Mouse (Mus musculus) skeletal muscle tissue, adult 2 months (tissue): ENCODE measurements around the gene Spats2.
"Not testable (repeated sequence)": the region's sequence is repeated elsewhere in the genome, so short reads cannot be mapped to it uniquely, and the experiment has no call there.

ENCODE experiments used
- DNase-seq: peaks from one replicate; pipeline ENCODE4 v3.0.0-alpha.2; 2012; ENCODE audit warnings: low read depth, low spot score

Gene Spats2

DNA sequence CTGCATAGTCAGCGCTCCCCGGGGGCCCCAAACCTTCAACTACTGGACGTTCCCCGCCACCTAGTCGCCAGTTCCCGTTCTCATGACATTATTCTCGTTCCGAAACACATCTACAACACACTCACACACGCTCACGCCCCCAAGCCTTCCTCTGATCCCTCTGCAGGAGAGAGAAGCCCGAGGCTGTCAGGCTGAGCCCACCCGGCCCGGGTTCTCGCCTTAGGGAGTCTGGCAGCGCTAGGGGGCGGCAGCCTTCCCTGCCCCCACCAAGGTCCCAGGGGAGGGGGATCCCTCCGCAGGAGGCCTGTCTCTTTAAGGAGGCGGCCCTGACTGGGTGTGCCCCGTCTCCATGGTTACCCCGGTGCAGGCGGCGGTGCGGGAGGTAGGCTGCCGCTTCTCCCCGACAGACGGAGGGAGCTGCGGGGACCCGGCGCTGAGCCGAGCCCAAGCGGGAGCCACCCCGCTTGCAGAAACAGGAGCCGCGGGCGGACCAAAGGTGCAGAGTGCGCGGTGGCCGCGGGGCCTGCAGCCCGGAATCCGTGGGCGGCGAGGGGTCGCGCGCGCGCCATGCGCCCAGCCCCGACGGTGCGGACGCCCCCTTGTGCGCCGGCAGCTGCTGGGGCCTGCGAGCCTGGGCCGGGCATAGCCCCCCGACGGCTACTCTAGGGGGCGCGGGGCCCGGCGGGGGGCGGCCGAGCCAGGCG lies 98.6 kb downstream of the Spats2 start, which contains the start of gene Kcnh3:
TSS of gene Kcnh3 (plus strand) at position 654 of the 704 bp plus-strand sequence.
- DNase-seq = no peak

GRCm38 (mm10) chr15:99225081-99225810 lies 99.5 kb downstream of the Spats2 start:
- no peak for DNase-seq

GRCm38 (mm10) chr15:99226090-99226489 lies 100.4 kb downstream of the Spats2 start:
- no peak for DNase-seq

GRCm38 (mm10) chr15:99231998-99232397 lies 106.3 kb downstream of the Spats2 start:
- DNase-seq = no peak

- no peak for DNase-seq
These were observed 108.0 kb downstream of the Spats2 start for GRCm38 (mm10) chr15:99233719-99234118.

GRCm38 (mm10) chr15:99234326-99235010 lies 108.8 kb downstream of the Spats2 start:
- DNase-seq = no peak

DNA sequence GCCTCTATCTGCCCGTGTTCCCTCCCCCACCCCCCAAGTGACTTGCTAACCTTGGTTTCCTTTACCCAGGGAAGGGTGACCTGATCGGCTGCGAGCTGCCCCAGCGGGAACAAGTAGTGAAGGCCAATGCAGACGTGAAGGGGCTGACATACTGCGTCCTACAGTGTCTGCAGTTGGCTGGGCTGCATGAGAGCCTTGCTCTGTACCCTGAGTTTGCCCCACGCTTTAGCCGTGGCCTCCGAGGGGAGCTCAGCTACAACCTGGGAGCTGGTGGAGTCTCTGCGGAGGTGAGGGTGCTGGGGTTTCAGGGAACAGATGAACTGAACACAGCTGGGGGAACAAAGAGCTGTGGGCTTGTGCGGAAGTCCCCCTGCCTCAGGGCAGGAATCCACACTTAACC lies 112.3 kb downstream of the Spats2 start:
- no peak for DNase-seq

DNA sequence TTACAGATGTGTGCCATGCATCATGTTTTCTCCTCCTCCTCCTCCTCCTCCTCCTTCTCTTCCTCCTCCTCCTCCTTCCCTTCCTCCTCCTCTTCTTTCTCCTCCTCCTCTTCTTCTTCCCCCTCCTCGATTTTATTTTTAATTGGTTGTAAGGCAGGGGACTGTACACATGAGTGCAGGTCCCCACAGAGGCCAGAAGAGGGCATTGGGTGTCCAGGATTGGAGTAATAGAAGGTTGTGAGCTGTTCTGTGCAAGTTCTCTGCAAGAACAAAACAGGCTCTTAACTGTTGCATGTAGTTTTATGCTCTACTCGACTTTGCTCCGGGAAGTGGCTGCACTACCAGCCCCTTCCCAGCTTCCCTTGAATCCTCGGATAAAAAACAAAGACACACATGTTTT lies 114.4 kb downstream of the Spats2 start:
- DNase-seq = no peak

GRCm38 (mm10) chr15:99241249-99241648 lies 115.5 kb downstream of the Spats2 start:
- DNase-seq = no peak

DNA sequence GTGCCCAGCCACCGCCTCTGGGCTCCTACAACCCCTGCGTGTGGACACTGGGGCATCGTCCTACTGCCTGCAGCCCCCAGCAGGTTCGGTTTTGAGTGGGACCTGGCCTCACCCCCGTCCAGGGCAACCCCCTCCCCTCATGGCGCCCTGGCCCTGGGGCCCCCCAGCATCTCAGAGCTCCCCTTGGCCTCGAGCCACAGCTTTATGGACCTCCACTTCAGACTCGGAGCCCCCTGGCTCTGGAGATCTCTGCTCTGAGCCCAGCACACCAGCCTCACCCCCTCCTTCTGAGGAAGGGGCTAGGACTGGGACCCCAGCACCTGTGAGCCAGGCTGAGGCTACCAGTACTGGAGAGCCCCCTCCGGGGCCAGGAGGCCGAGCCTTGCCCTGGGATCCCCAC lies 116.3 kb downstream of the Spats2 start:
- DNase-seq = no peak

GRCm38 (mm10) chr15:99246736-99247135 lies 121.0 kb downstream of the Spats2 start:
- DNase-seq = not testable (repeated sequence)

- peak; percentile 71 for DNase-seq
These were observed 123.3 kb downstream of the Spats2 start for GRCm38 (mm10) chr15:99248972-99249371.

DNA sequence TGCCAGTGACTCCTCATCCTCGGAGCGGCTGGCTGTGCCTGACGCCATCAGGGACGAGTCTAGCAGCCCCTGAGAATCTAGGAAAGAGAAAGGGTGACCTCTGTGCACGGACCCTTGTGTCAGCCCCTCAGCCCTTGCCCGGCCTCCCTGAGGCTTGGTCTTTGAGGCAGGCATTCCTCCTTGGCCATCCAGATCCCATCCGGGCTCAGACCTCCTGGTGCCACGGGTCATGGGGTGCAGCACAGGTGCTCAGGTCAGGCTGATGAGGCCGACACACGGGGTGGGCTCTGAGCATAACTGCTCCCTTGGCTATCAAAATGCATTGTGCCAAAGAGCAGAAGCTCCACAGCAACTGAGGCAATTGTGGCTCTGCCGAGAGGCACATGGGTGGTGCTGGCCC lies 124.2 kb downstream of the Spats2 start:
- no peak for DNase-seq

GRCm38 (mm10) chr15:99251111-99251510 lies 125.4 kb downstream of the Spats2 start:
- DNase-seq = not testable (repeated sequence)

GRCm38 (mm10) chr15:99251626-99252380 lies 126.1 kb downstream of the Spats2 start, which contains the start of gene Mcrs1:
Mcrs1 (minus strand) TSS chr15:99251961.
- DNase-seq = peak; percentile 99

DNA sequence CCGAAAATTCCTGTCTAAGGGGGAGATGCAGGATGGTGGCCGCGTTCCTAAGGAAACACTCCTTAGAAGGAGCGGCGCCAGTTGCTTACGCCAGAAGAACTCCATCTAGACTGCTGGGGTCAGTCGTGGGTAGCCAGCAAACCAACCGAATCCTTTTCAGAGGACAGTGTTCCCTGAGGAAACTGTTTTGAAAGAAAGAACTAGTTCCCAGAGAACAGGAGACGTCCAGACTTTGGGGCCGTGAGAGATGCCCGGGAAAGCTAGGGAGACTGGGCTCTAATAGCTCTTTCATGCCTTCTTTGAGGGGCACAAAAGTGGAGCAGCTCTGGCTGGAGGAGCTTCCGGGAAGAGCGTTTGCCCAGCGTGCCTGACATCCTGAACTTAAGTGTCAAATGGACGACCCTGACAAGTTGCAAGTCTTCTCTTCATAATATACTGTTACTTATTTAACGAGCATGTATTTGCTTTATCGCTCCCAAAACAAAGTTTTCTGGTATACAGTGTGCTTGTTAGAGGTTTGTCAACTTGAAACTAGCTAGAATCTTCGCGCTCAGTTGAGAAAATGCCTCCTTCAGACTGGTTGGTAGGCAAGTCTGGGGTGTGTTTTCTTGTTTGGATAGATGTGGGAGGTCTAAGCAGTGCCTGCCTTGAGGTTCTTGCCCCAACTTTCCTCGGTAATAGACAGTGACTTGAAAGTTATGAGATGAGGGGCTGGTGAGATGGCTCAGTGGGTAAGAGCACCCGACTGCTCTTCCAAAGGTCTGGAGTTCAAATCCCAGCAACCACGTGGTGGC lies 126.9 kb downstream of the Spats2 start:
- DNase-seq = no peak

- not testable (repeated sequence) for DNase-seq
These were observed 127.4 kb downstream of the Spats2 start for GRCm38 (mm10) chr15:99253175-99253479.

GRCm38 (mm10) chr15:99253772-99254171 lies 128.1 kb downstream of the Spats2 start:
- DNase-seq = no peak

DNA sequence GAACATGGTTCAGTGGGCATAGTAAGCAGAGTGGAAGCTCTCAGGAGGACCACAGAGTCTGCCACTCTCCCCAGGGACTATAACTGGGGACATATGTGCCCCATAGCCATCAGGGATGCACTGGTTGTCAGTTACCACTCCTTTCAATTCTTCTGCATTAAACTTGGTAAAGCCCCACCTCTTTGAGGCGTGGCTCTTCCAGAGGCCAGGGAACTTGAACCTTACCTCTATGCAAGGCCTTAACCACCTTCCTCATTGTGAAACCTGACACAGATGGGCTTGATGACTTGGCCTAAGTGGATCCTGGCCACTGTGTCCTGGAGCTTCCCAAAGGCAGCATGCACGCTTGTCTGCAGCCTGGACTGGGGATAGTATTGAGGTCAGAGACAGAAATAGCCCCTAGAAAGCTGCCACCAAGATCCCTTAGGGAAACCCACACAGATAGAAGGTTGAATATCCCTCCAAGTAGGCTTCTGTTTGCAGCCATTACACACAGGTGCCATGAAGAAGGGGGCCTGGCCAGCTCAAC lies 128.8 kb downstream of the Spats2 start:
- peak; percentile 48 for DNase-seq

GRCm38 (mm10) chr15:99255241-99255749 lies 129.6 kb downstream of the Spats2 start:
- no peak for DNase-seq
